Comparison of ENCODE assay signal across 11 mouse cellular contexts in genomic region chr14:76599706-76600105, GRCm38 (mm10). TPM values are rescaled to one million over a fixed set of nuclear protein-coding genes. Genes with fewer than 3 reads are reported as not detected.
A peak's percentile ranks its signal among the peaks of the same experiment; 100 is the strongest.
DNase-seq lines count a peak whose midpoint lies in the region; ATAC-seq and TF ChIP-seq lines count a peak whose summit lies in the region.
"Had no signal": no experiment of that assay in that cellular context is flagged by ENCODE, and none has a peak within 500 bp of the region (broad histone marks: within the 10 kb centered on the region; RNA-seq: fewer than 3 reads in every experiment).

No protein-coding gene starts in this region.

- 57% methylated on average over 4 of the region's 4 CpGs for WGBS in heart, adult 2 months
- 51% methylated on average over 4 of the region's 4 CpGs for WGBS in liver, embryonic 12.5 days (ENCODE audit: insufficient replicate concordance)
- 62% methylated on average over 4 of the region's 4 CpGs for WGBS in liver, postnatal 0 days (ENCODE audit: insufficient replicate concordance)
- WGBS in stomach, embryonic 15.5 days, result 46% methylated on average over 4 of the region's 4 CpGs

- H3K79me2 ChIP-seq in heart, adult 2 months (replicated peaks; ENCODE audit: control insufficient read depth, insufficient read depth, low read length), result no peaks in the 10 kb centered on the region

- H3K9ac ChIP-seq in heart, adult 2 months (ENCODE audit: low read depth, low read length), result no peak overlapping the region
- H3K9ac ChIP-seq in liver, embryonic 12.5 days, result no peak overlapping the region
- H3K9ac ChIP-seq in liver, postnatal 0 days (replicated peaks), result no peak overlapping the region
- no peak overlapping the region for H3K9ac ChIP-seq in stomach, embryonic 15.5 days
- H3K9ac ChIP-seq: midbrain, embryonic 12.5 days had no signal

- H3K4me1 ChIP-seq in heart, adult 2 months (ENCODE audit: control insufficient read depth, insufficient read depth, low read length), result peaks cover 6% of the 10 kb centered on the region
- H3K4me1 ChIP-seq in liver, embryonic 12.5 days, result peaks cover 32% of the 10 kb centered on the region
- peaks cover 20% of the 10 kb centered on the region for H3K4me1 ChIP-seq in liver, postnatal 0 days (ENCODE audit: insufficient read depth)
- H3K4me1 ChIP-seq in stomach, embryonic 15.5 days, result peaks cover 38% of the 10 kb centered on the region

- no peak for TF ChIP-seq POLR2A in heart, adult 2 months (IDR thresholded peaks at IDR 0.05; ENCODE audit: insufficient read depth, low read depth, low read length)

- TF ChIP-seq CTCF in heart, adult 2 months (IDR thresholded peaks at IDR 0.05), result no peak
- TF ChIP-seq CTCF in liver, postnatal 0 days (IDR thresholded peaks at IDR 0.05; ENCODE audit: low read depth), result no peak

- no peak for TF ChIP-seq EP300 in heart, adult 2 months (IDR thresholded peaks at IDR 0.05; ENCODE audit: insufficient read depth, low read depth, low read length)
- TF ChIP-seq EP300 in liver, postnatal 0 days (IDR thresholded peaks at IDR 0.05; ENCODE audit: low read depth), result no peak

- H3K4me2 ChIP-seq in liver, embryonic 12.5 days, result peak overlapping the region; percentile 70
- H3K4me2 ChIP-seq in liver, postnatal 0 days (ENCODE audit: low read depth, low read length), result no peak overlapping the region
- no peak overlapping the region for H3K4me2 ChIP-seq in stomach, embryonic 15.5 days

- ATAC-seq in liver, embryonic 12.5 days, result no peak
- ATAC-seq in liver, postnatal 0 days, result no peak
- ATAC-seq in stomach, embryonic 15.5 days (ENCODE audit: insufficient read depth, low FRiP score, low read depth), result no peak

- no peak overlapping the region for H3K4me3 ChIP-seq in heart, adult 2 months
- no peak overlapping the region for H3K4me3 ChIP-seq in liver, embryonic 12.5 days
- no peak overlapping the region for H3K4me3 ChIP-seq in liver, postnatal 0 days (ENCODE audit: low read depth, low read length)
- H3K4me3 ChIP-seq in stomach, embryonic 15.5 days (replicated peaks), result no peak overlapping the region
- H3K4me3 ChIP-seq: midbrain, embryonic 12.5 days had no signal

- DNase-seq in cerebellum, adult 11-12 months, result peak; percentile 47
- no peak for DNase-seq in cerebellum, adult 11 months
- no peak for DNase-seq in heart, adult 2 months
- DNase-seq in heart, postnatal 4 days, result no peak
- no peak for DNase-seq in liver, postnatal 0 days
- no peak for DNase-seq in spleen, postnatal 4 days (ENCODE audit: low spot score in 2 of 2)
- DNase-seq: adrenal gland, adult 2 months; gastrocnemius, postnatal 36 days had no signal

- intact Hi-C loops in heart, adult 2 months (cut with DNase I), result loop anchor here (10.0 kb wide), 1 partner anchor 405 kb away; no protein-coding TSS in a partner anchor

- peak overlapping the region; percentile 60; the same call in 1 of the 2 replicates for H3K27ac ChIP-seq in heart, adult 2 months
- no peak overlapping the region for H3K27ac ChIP-seq in liver, embryonic 12.5 days
- no peak overlapping the region for H3K27ac ChIP-seq in liver, postnatal 0 days (ENCODE audit: low read depth)
- peak overlapping the region; percentile 46; the same call in 1 of the 2 replicates for H3K27ac ChIP-seq in stomach, embryonic 15.5 days
- H3K27ac ChIP-seq: midbrain, embryonic 12.5 days had no signal

- no peaks in the 10 kb centered on the region for H3K9me3 ChIP-seq in liver, embryonic 12.5 days (replicated peaks)
- no peaks in the 10 kb centered on the region for H3K9me3 ChIP-seq in liver, postnatal 0 days (ENCODE audit: low read length)
- H3K9me3 ChIP-seq in stomach, embryonic 15.5 days, result no peaks in the 10 kb centered on the region
- H3K9me3 ChIP-seq: midbrain, embryonic 12.5 days had no signal

- no peaks in the 10 kb centered on the region for H3K27me3 ChIP-seq in heart, adult 2 months (ENCODE audit: control insufficient read depth, insufficient read depth, low read length)
- no peaks in the 10 kb centered on the region for H3K27me3 ChIP-seq in liver, embryonic 12.5 days (replicated peaks)
- no peaks in the 10 kb centered on the region for H3K27me3 ChIP-seq in liver, postnatal 0 days (ENCODE audit: insufficient read depth, low read length)
- H3K27me3 ChIP-seq in stomach, embryonic 15.5 days (replicated peaks), result no peaks in the 10 kb centered on the region
- H3K27me3 ChIP-seq: midbrain, embryonic 12.5 days had no signal

- no peaks in the 10 kb centered on the region; the same call in 1 of the 2 replicates for H3K36me3 ChIP-seq in heart, adult 2 months (ENCODE audit: control insufficient read depth, insufficient read depth, low read length)
- no peaks in the 10 kb centered on the region for H3K36me3 ChIP-seq in liver, embryonic 12.5 days
- no peaks in the 10 kb centered on the region for H3K36me3 ChIP-seq in liver, postnatal 0 days (replicated peaks; ENCODE audit: insufficient read depth, low read length)
- H3K36me3 ChIP-seq in stomach, embryonic 15.5 days, result no peaks in the 10 kb centered on the region
- H3K36me3 ChIP-seq: midbrain, embryonic 12.5 days had no signal

RNA-seq across cellular contexts. Expression of gene Serp2, which starts 43.0 kb away (rescaled TPM):
- total RNA-seq in heart, adult 2 months (2021), result under 1 TPM; 0.60 to 0.64 TPM
- 0.96 and 1.7 TPM in 2 replicates for polyA plus RNA-seq in heart, adult 2 months (2012; rRNA removed)
- 1 to 10 TPM; 1.6 TPM for total RNA-seq in heart, postnatal 4 days (2021)
- 2.2 and 2.9 TPM in 2 replicates for polyA plus RNA-seq in liver, embryonic 12.5 days (2016; fragmentation: Nextera tagmentation; extraction: Ambion mirVana)
- 0.58 and 0.75 TPM in 2 replicates for polyA plus RNA-seq in liver, postnatal 0 days (2015; fragmentation: Nextera tagmentation; extraction: Ambion mirVana)
- polyA plus RNA-seq in stomach, embryonic 15.5 days (2015; fragmentation: Nextera tagmentation; extraction: Ambion mirVana), result 9.0 and 9.2 TPM in 2 replicates

Comparison
In these comparisons a context has a peak if more than half of its experiments do, and no peak if none do; other contexts are left out.
1. H3K27ac ChIP-seq: peak in heart, adult 2 months (single experiment) and stomach, embryonic 15.5 days (single experiment); none in liver, embryonic 12.5 days (single experiment) and liver, postnatal 0 days (single experiment).